Comparison of ENCODE assay signal across 9 mouse cellular contexts in genomic region chr13:113669459-113670077, GRCm38 (mm10). TPM values are rescaled to one million over a fixed set of nuclear protein-coding genes. Genes with fewer than 3 reads are reported as not detected.
A peak's percentile ranks its signal among the peaks of the same experiment; 100 is the strongest.
DNase-seq lines count a peak whose midpoint lies in the region; ATAC-seq lines count a peak whose summit lies in the region.
"Had no signal": no experiment of that assay in that cellular context is flagged by ENCODE, and none has a peak within 500 bp of the region (broad histone marks: within the 10 kb centered on the region; RNA-seq: fewer than 3 reads in every experiment).

No protein-coding gene starts in this region.

- ATAC-seq in CD4-positive, CD25-positive, alpha-beta regulatory T cell, adult 4 months: peak; percentile 75
- ATAC-seq in forebrain, embryonic 11.5 days (replicated peaks; ENCODE audit: low FRiP score): no peak
- ATAC-seq in limb, embryonic 13.5 days (ENCODE audit: low FRiP score, low read depth): peak; percentile 15; the same call in 1 of the 2 replicates
- no peak for ATAC-seq in monocyte, adult 5-6 weeks (replicated peaks; ENCODE audit: insufficient number of reproducible peaks, low FRiP score, low TSS enrichment, poor library complexity, severe bottlenecking)

- H3K4me3 ChIP-seq in forebrain, embryonic 11.5 days (ENCODE audit: low read depth, low read length): no peak overlapping the region
- no peak overlapping the region for H3K4me3 ChIP-seq in limb, embryonic 13.5 days

- no peaks in the 10 kb centered on the region for H3K36me3 ChIP-seq in forebrain, embryonic 11.5 days (ENCODE audit: control insufficient read depth, insufficient read depth, low read length)
- no peaks in the 10 kb centered on the region for H3K36me3 ChIP-seq in limb, embryonic 13.5 days

- no peak overlapping the region for H3K9ac ChIP-seq in forebrain, embryonic 11.5 days (ENCODE audit: low read length)
- H3K9ac ChIP-seq in limb, embryonic 13.5 days: no peak overlapping the region

- no peaks in the 10 kb centered on the region for H3K27me3 ChIP-seq in forebrain, embryonic 11.5 days (ENCODE audit: control insufficient read depth, insufficient read depth, low read length)
- no peaks in the 10 kb centered on the region for H3K27me3 ChIP-seq in limb, embryonic 13.5 days

- no peaks in the 10 kb centered on the region for H3K4me1 ChIP-seq in forebrain, embryonic 11.5 days (replicated peaks; ENCODE audit: control insufficient read depth, insufficient read depth, low read length)
- no peaks in the 10 kb centered on the region for H3K4me1 ChIP-seq in limb, embryonic 13.5 days

- no peaks in the 10 kb centered on the region for H3K9me3 ChIP-seq in forebrain, embryonic 11.5 days (ENCODE audit: control insufficient read depth, low read length)
- H3K9me3 ChIP-seq in limb, embryonic 13.5 days: no peaks in the 10 kb centered on the region

- H3K27ac ChIP-seq in forebrain, embryonic 11.5 days (ENCODE audit: low read depth, low read length): no peak overlapping the region
- no peak overlapping the region for H3K27ac ChIP-seq in limb, embryonic 13.5 days

- 49% methylated on average over 10 of the region's 10 CpGs for WGBS in forebrain, embryonic 11.5 days
- WGBS in limb, embryonic 13.5 days: 34% methylated on average over 10 of the region's 10 CpGs

- peak; percentile 82 for DNase-seq in 3T3-L1 (ENCODE audit: low read depth, low spot score)
- peak; percentile 62 for DNase-seq in c-Kit-positive CD71-negative TER-119-negative erythroid progenitor cells, embryonic 14.5 days (ENCODE audit: low read depth)
- DNase-seq in forebrain, embryonic 11.5 days (ENCODE audit: low spot score): peak; percentile 83
- peak; percentile 77 for DNase-seq in hindlimb bud, embryonic 11.5 days (ENCODE audit: extremely low spot score, low read depth, low spot score)
- DNase-seq in ovary, postnatal 14 days (ENCODE audit: low spot score): peak; percentile 48

- no peak overlapping the region for H3K4me2 ChIP-seq in forebrain, embryonic 11.5 days (ENCODE audit: low read depth, low read length, severe bottlenecking)
- no peak overlapping the region for H3K4me2 ChIP-seq in limb, embryonic 13.5 days (replicated peaks)

RNA-seq across cellular contexts. Expression of gene Hspb3, which starts 6.1 kb away (rescaled TPM):
- not detected for polyA plus RNA-seq in CD4-positive, CD25-positive, alpha-beta regulatory T cell, adult 4 months (2017; shearing (Covaris generic))
- not detected in 2 replicates for polyA plus RNA-seq in forebrain, embryonic 11.5 days (2014; fragmentation: Nextera tagmentation; extraction: Ambion mirVana)
- 10.9 TPM in 2 replicates for polyA plus RNA-seq in limb, embryonic 13.5 days (2015; fragmentation: Nextera tagmentation; extraction: Ambion mirVana)
- total RNA-seq in monocyte, adult 5-6 weeks (2017): not detected in 3 replicates
- polyA plus RNA-seq: gonadal fat pad, adult 2 months had no signal

RNA-seq across cellular contexts. Expression of gene Snx18, which starts 51.2 kb away (rescaled TPM):
- polyA plus RNA-seq in CD4-positive, CD25-positive, alpha-beta regulatory T cell, adult 4 months (2017; shearing (Covaris generic)): 10 to 100 TPM in 1 of 2 experiments, 1 to 10 TPM in 1; 6.0 to 11.5 TPM
- polyA plus RNA-seq in forebrain, embryonic 11.5 days (2014; fragmentation: Nextera tagmentation; extraction: Ambion mirVana): 18.7 and 21.1 TPM in 2 replicates
- polyA plus RNA-seq in limb, embryonic 13.5 days (2015; fragmentation: Nextera tagmentation; extraction: Ambion mirVana): 23.2 and 23.5 TPM in 2 replicates
- 88.0 to 99.7 TPM (median 95.7 TPM) in 3 replicates for total RNA-seq in monocyte, adult 5-6 weeks (2017)

Comparison
In these comparisons a context has a peak if more than half of its experiments do, and no peak if none do; other contexts are left out.
1. ATAC-seq: peak in CD4-positive, CD25-positive, alpha-beta regulatory T cell, adult 4 months (single experiment) and limb, embryonic 13.5 days (single experiment); none in forebrain, embryonic 11.5 days (single experiment) and monocyte, adult 5-6 weeks (single experiment).
2. RNA of gene Hspb3, which starts 6.1 kb away (polyA plus RNA-seq): 10.9 TPM in limb, embryonic 13.5 days; not detected in CD4-positive, CD25-positive, alpha-beta regulatory T cell, adult 4 months and not detected in forebrain, embryonic 11.5 days; every median in the first group is over 10 times any median in the second.
3. Peak in every context shown above with its lines, with median percentiles within 50 percentile points of each other: DNase-seq.